Comparison of ENCODE assay signal across 21 mouse cellular contexts in the genomic region with DNA sequence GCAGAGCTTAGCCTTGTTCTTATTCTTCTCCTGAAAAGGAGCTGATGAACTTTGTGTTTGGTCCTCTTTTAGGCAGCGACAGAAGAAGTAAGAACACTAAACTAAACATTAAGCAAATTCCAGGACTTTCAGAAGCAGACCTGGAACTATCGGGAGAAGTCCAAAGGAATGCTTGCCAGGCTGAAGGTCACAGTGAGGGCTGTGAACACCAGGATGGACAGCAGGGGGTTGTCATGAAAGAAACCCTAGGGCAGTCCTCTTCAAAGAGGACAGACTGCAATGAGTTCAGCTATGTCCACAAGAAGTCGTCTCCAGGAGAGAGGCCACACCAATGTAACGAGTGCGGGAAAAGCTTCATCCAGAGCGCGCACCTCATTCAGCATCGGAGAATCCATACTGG. TPM values are rescaled to one million over a fixed set of nuclear protein-coding genes. Genes with fewer than 3 reads are reported as not detected.
DNase-seq lines count a peak whose midpoint lies in the region; TF ChIP-seq lines count a peak whose summit lies in the region.
"Had no signal": no experiment of that assay in that cellular context is flagged by ENCODE, and none has a peak within 500 bp of the region (broad histone marks: within the 10 kb centered on the region; RNA-seq: fewer than 3 reads in every experiment).

No protein-coding gene starts in this region.

- peak overlapping the region; percentile 17; the same call in 1 of the 2 replicates for H3K27ac ChIP-seq in kidney, adult 2 months (ENCODE audit: insufficient read depth, low read depth, low read length)
- H3K27ac ChIP-seq in heart, adult 2 months, result no peak overlapping the region
- H3K27ac ChIP-seq: embryonic facial prominence, embryonic 13.5 days; forebrain, embryonic 13.5 days; gastrocnemius, adult 2 months; heart, embryonic 10.5 days; hindbrain, embryonic 13.5 days had no signal

- no peak overlapping the region for H3K4me3 ChIP-seq in kidney, adult 2 months (ENCODE audit: insufficient read depth, low read depth, low read length)
- 0 out of 2 replicates have a peak overlapping the region, but pooled peaks have one; percentile 14 for H3K4me3 ChIP-seq in E14TG2a.4 (replicated peaks; ENCODE audit: low read length)
- H3K4me3 ChIP-seq in heart, adult 2 months, result no peak overlapping the region
- H3K4me3 ChIP-seq: embryonic facial prominence, embryonic 13.5 days; forebrain, embryonic 13.5 days; gastrocnemius, adult 2 months; heart, embryonic 10.5 days; hindbrain, embryonic 13.5 days had no signal

- no peaks in the 10 kb centered on the region for H3K9me3 ChIP-seq in E14TG2a.4 (ENCODE audit: low read length)
- H3K9me3 ChIP-seq: embryonic facial prominence, embryonic 13.5 days; forebrain, embryonic 13.5 days; G1E; heart, embryonic 10.5 days; hindbrain, embryonic 13.5 days had no signal

- 0 out of 2 replicates have a peak, but pooled peaks have one; percentile 18 for TF ChIP-seq CTCF in kidney, adult 2 months (conservative IDR thresholded peaks at IDR 0.05; ENCODE audit: insufficient read depth, insufficient read length, low read depth, low read length)
- no peak for TF ChIP-seq CTCF in E14TG2a.4 (conservative IDR thresholded peaks at IDR 0.05; ENCODE audit: low read length)
- TF ChIP-seq CTCF in heart, adult 2 months (IDR thresholded peaks at IDR 0.05), result no peak

- peaks cover 1% of the 10 kb centered on the region; the same call in 1 of the 2 replicates for H3K36me3 ChIP-seq in kidney, adult 2 months (ENCODE audit: control insufficient read depth, insufficient read depth, low read length)
- H3K36me3 ChIP-seq in E14TG2a.4 (ENCODE audit: insufficient read depth, low read length), result peaks cover 43% of the 10 kb centered on the region
- H3K36me3 ChIP-seq in heart, adult 2 months (ENCODE audit: control insufficient read depth, insufficient read depth, low read length), result no peaks in the 10 kb centered on the region

- no peak overlapping the region for H3K9ac ChIP-seq in heart, adult 2 months (ENCODE audit: low read depth, low read length)
- H3K9ac ChIP-seq: embryonic facial prominence, embryonic 13.5 days; forebrain, embryonic 13.5 days; hindbrain, embryonic 13.5 days had no signal

- no peaks in the 10 kb centered on the region for H3K79me2 ChIP-seq in heart, adult 2 months (replicated peaks; ENCODE audit: control insufficient read depth, insufficient read depth, low read length)

- H3K4me1 ChIP-seq in kidney, adult 2 months (ENCODE audit: control insufficient read depth, insufficient read depth, low read length), result peaks cover 5% of the 10 kb centered on the region; the same call in 1 of the 2 replicates
- peaks cover 81% of the 10 kb centered on the region for H3K4me1 ChIP-seq in E14TG2a.4 (replicated peaks; ENCODE audit: low read depth, low read length)
- no peaks in the 10 kb centered on the region for H3K4me1 ChIP-seq in heart, adult 2 months (ENCODE audit: control insufficient read depth, insufficient read depth, low read length)
- H3K4me1 ChIP-seq: embryonic facial prominence, embryonic 13.5 days; forebrain, embryonic 13.5 days; heart, embryonic 10.5 days; hindbrain, embryonic 13.5 days had no signal

- 73% methylated on average over 8 of the region's 8 CpGs for WGBS in kidney, adult 2 months
- WGBS in heart, adult 2 months, result 93% methylated on average over 8 of the region's 8 CpGs

- H3K27me3 ChIP-seq in kidney, adult 2 months (replicated peaks; ENCODE audit: control insufficient read depth, insufficient read depth, low read length), result no peaks in the 10 kb centered on the region
- H3K27me3 ChIP-seq in E14TG2a.4 (ENCODE audit: insufficient read depth, low read length), result no peaks in the 10 kb centered on the region
- no peaks in the 10 kb centered on the region for H3K27me3 ChIP-seq in heart, adult 2 months (ENCODE audit: control insufficient read depth, insufficient read depth, low read length)
- H3K27me3 ChIP-seq: embryonic facial prominence, embryonic 13.5 days; forebrain, embryonic 13.5 days; hindbrain, embryonic 13.5 days had no signal

- intact Hi-C loops in heart, adult 2 months (cut with DNase I), result no loop called here
- intact Hi-C loops in heart, postnatal 25 days (cut with DNase I), result no loop called here

- TF ChIP-seq EP300 in heart, adult 2 months (IDR thresholded peaks at IDR 0.05; ENCODE audit: insufficient read depth, low read depth, low read length), result no peak

- DNase-seq in kidney, adult 2 months, result peak; percentile 91
- no peak for DNase-seq in kidney, postnatal 10 days
- peak; percentile 51 for DNase-seq in R1 (ENCODE audit: low read depth, low spot score)
- peak; percentile 67 to 72 for DNase-seq in kidney, postnatal 36 days
- DNase-seq in heart, adult 2 months, result no peak
- DNase-seq in heart, postnatal 25 days (ENCODE audit: low spot score), result no peak
- DNase-seq: adrenal gland, adult 2 months; adrenal gland, postnatal 25 days; cerebellum, adult 18-20 months; cerebellum, adult 9-11 months; cerebellum, postnatal 36 days; gastrocnemius, adult 2 months; gastrocnemius, postnatal 36 days; heart, adult 11 months; heart, postnatal 10 days had no signal

- no peak for TF ChIP-seq POLR2A in kidney, adult 2 months (IDR thresholded peaks at IDR 0.05; ENCODE audit: low read depth, low read length)
- no peak for TF ChIP-seq POLR2A in heart, adult 2 months (IDR thresholded peaks at IDR 0.05; ENCODE audit: insufficient read depth, low read depth, low read length)

RNA-seq across cellular contexts. Expression of gene Zfp655, which starts 11.5 kb away (rescaled TPM):
- polyA plus RNA-seq in kidney, adult 2 months (2012; rRNA removed), result 15.5 and 18.4 TPM in 2 replicates
- total RNA-seq in heart, adult 2 months (2021), result 10 to 100 TPM; 25.2 to 30.7 TPM
- 24.0 and 40.8 TPM in 2 replicates for polyA plus RNA-seq in heart, adult 2 months (2012; rRNA removed)
- 10 to 100 TPM; 26.1 to 28.0 TPM for total RNA-seq in heart, postnatal 25 days (2021)

RNA-seq across cellular contexts. Expression of gene Zkscan5, which starts 15.6 kb away (rescaled TPM):
- polyA plus RNA-seq in kidney, adult 2 months (2012; rRNA removed), result 5.8 and 6.2 TPM in 2 replicates
- total RNA-seq in heart, adult 2 months (2021), result 10 to 100 TPM in 1 of 2 experiments, 1 to 10 TPM in 1; 9.7 to 10.6 TPM
- polyA plus RNA-seq in heart, adult 2 months (2012; rRNA removed), result 3.9 and 6.4 TPM in 2 replicates
- 10 to 100 TPM in 1 of 2 experiments, 1 to 10 TPM in 1; 9.4 to 11.0 TPM for total RNA-seq in heart, postnatal 25 days (2021)

RNA-seq across cellular contexts. Expression of gene Zkscan14, which starts 18.3 kb away (rescaled TPM):
- polyA plus RNA-seq in kidney, adult 2 months (2012; rRNA removed), result 3.8 and 3.9 TPM in 2 replicates
- total RNA-seq in heart, adult 2 months (2021), result 1 to 10 TPM; 6.3 to 6.9 TPM
- polyA plus RNA-seq in heart, adult 2 months (2012; rRNA removed), result 2.5 and 3.3 TPM in 2 replicates
- 1 to 10 TPM; 6.2 to 7.2 TPM for total RNA-seq in heart, postnatal 25 days (2021)

RNA-seq across cellular contexts. Expression of gene Atp5j2, which starts 28.1 kb away (rescaled TPM):
- 346 and 489 TPM in 2 replicates for polyA plus RNA-seq in kidney, adult 2 months (2012; rRNA removed)
- total RNA-seq in heart, adult 2 months (2021), result 1,000 to 10,000 TPM in 1 of 2 experiments, 100 to 1,000 TPM in 1; 962 to 1,137 TPM
- 733 and 858 TPM in 2 replicates for polyA plus RNA-seq in heart, adult 2 months (2012; rRNA removed)
- 1,000 to 10,000 TPM; 1,052 to 1,137 TPM for total RNA-seq in heart, postnatal 25 days (2021)

RNA-seq across cellular contexts. Expression of gene Cpsf4, which starts 53.0 kb away (rescaled TPM):
- 19.2 and 19.9 TPM in 2 replicates for polyA plus RNA-seq in kidney, adult 2 months (2012; rRNA removed)
- total RNA-seq in heart, adult 2 months (2021), result 10 to 100 TPM; 10.4 to 12.1 TPM
- polyA plus RNA-seq in heart, adult 2 months (2012; rRNA removed), result 11.0 and 12.5 TPM in 2 replicates
- total RNA-seq in heart, postnatal 25 days (2021), result 10 to 100 TPM in 1 of 2 experiments, 1 to 10 TPM in 1; 9.6 to 11.1 TPM

Comparison
In these comparisons a context has a peak if more than half of its experiments do, and no peak if none do; other contexts are left out.
1. DNase-seq: peak in kidney, adult 2 months (single experiment), R1 (single experiment) and kidney, postnatal 36 days (2 of 2); none in kidney, postnatal 10 days (single experiment), heart, adult 2 months (0 of 2) and heart, postnatal 25 days (single experiment).